Comparison of ENCODE assay signal across 8 mouse cellular contexts in the genomic region with DNA sequence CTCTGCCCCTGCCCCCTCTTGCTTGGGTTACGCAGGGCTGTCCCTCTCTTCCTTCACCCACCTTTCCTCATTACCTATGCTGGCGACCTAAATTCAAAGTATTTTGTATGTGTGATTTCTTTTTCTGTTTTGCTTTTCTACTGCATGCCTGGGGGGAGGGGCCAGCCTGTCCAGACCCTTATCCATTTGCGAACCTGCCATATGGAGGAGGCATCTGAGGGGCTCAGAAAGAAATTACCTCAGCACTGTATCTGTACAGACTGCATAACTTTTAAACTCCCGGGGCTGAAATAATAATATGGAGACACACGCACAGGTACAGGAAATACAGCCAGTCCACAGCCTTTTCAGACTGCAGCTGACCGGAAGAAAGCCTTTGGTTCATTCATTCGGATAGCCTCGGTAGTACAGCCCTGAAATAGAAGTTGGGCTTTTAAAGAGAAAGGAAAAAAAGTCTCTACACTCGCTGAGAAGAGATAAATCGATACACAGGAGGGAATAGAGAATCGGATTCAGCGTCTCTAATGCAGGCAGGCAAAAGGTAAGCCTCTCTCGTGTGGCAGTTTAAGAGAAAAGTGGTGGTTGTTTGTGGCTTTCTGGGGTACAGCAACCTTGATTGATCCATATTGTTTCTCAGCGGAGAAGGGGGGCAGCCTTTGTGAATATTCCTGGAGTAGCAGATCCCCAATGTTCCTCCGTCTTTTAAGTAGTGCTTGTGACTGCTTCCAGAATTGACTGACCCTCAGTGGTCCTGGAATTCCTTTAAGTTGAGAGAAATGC. TPM values are rescaled to one million over a fixed set of nuclear protein-coding genes. Genes with fewer than 3 reads are reported as not detected.
DNase-seq lines count a peak whose midpoint lies in the region; ATAC-seq and TF ChIP-seq lines count a peak whose summit lies in the region.

A gene (minus strand): TSS at position 273 of the 780 bp plus-strand sequence.

- no peak for ATAC-seq in liver, embryonic 13.5 days (ENCODE audit: low read depth)
- ATAC-seq in neural tube, embryonic 11.5 days (ENCODE audit: insufficient read depth, low FRiP score, low TSS enrichment): peak; percentile 36; the same call in 1 of the 2 replicates

- peak within 1 kb of the TSS; percentile 66 for H3K4me3 ChIP-seq in spleen, adult 2 months (ENCODE audit: extremely low read depth, insufficient read depth, insufficient read length)
- H3K4me3 ChIP-seq in heart, adult 2 months: peak within 1 kb of the TSS; percentile 62
- H3K4me3 ChIP-seq in liver, embryonic 13.5 days (replicated peaks): peak within 1 kb of the TSS; percentile 73
- peak within 1 kb of the TSS; percentile 68 for H3K4me3 ChIP-seq in neural tube, embryonic 11.5 days (ENCODE audit: low read depth, low read length)

- DNase-seq in spleen, adult 2 months (ENCODE audit: low read depth in 1 of 2, low spot score in 2 of 2): no peak
- DNase-seq in spleen, adult 12 weeks (ENCODE audit: low spot score): no peak
- DNase-seq in cerebellum, postnatal 10 days: peak; percentile 76 to 79
- DNase-seq in heart, adult 2 months: no peak
- peak; percentile 31 for DNase-seq in kidney, adult 18-20 months
- DNase-seq in liver, embryonic 13.5 days: no peak
- DNase-seq in neural tube, embryonic 11.5 days (ENCODE audit: low spot score): no peak
- no peak for DNase-seq in MN1 (ENCODE audit: low spot score)

- H3K36me3 ChIP-seq in spleen, adult 2 months (ENCODE audit: control insufficient read depth, insufficient read depth, low read length): no peaks in the 10 kb centered on the region
- H3K36me3 ChIP-seq in heart, adult 2 months (ENCODE audit: control insufficient read depth, insufficient read depth, low read length): no peaks in the 10 kb centered on the region
- H3K36me3 ChIP-seq in liver, embryonic 13.5 days: no peaks in the 10 kb centered on the region
- H3K36me3 ChIP-seq in neural tube, embryonic 11.5 days (ENCODE audit: control insufficient read depth, insufficient read depth, low read length): no peaks in the 10 kb centered on the region

- 11% methylated on average over 15 of the region's 15 CpGs for WGBS in spleen, adult 2 months
- WGBS in heart, adult 2 months: 10% methylated on average over 15 of the region's 15 CpGs
- 7% methylated on average over 15 of the region's 15 CpGs for WGBS in liver, embryonic 13.5 days (ENCODE audit: insufficient replicate concordance)
- 2% methylated on average over 15 of the region's 15 CpGs for whole genome bisulfite sequencing in neural tube, embryonic 11.5 days

- TF ChIP-seq EP300 in heart, adult 2 months (IDR thresholded peaks at IDR 0.05; ENCODE audit: insufficient read depth, low read depth, low read length): no peak

- peak within 1 kb of the TSS; percentile 93 for H3K4me2 ChIP-seq in liver, embryonic 13.5 days
- H3K4me2 ChIP-seq in neural tube, embryonic 11.5 days (ENCODE audit: low read depth): peak within 1 kb of the TSS; percentile 95

- intact Hi-C loops in heart, adult 2 months (cut with DNase I): loop anchor here (1.0 kb wide), 1 partner anchor 26 kb away; a partner anchor contains a TSS

- H3K4me1 ChIP-seq in spleen, adult 2 months (ENCODE audit: control insufficient read depth, insufficient read depth, insufficient read length): peaks cover 9% of the 10 kb centered on the region; the same call in 1 of the 2 replicates
- H3K4me1 ChIP-seq in heart, adult 2 months (ENCODE audit: control insufficient read depth, insufficient read depth, low read length): no peaks in the 10 kb centered on the region
- peaks cover 55% of the 10 kb centered on the region for H3K4me1 ChIP-seq in liver, embryonic 13.5 days (replicated peaks)
- peaks cover 46% of the 10 kb centered on the region for H3K4me1 ChIP-seq in neural tube, embryonic 11.5 days (ENCODE audit: control insufficient read depth, insufficient read depth, low read length)

- no peaks in the 10 kb centered on the region for H3K27me3 ChIP-seq in spleen, adult 2 months (ENCODE audit: control insufficient read depth, insufficient read depth, low read length)
- H3K27me3 ChIP-seq in heart, adult 2 months (ENCODE audit: control insufficient read depth, insufficient read depth, low read length): no peaks in the 10 kb centered on the region
- peaks cover 40% of the 10 kb centered on the region for H3K27me3 ChIP-seq in liver, embryonic 13.5 days
- H3K27me3 ChIP-seq in neural tube, embryonic 11.5 days (ENCODE audit: control insufficient read depth, insufficient read depth, low read length): no peaks in the 10 kb centered on the region

- TF ChIP-seq POLR2A in spleen, adult 2 months (IDR thresholded peaks at IDR 0.05; ENCODE audit: low read depth, low read length): no peak
- no peak for TF ChIP-seq POLR2A in heart, adult 2 months (IDR thresholded peaks at IDR 0.05; ENCODE audit: insufficient read depth, low read depth, low read length)

- H3K9me3 ChIP-seq in liver, embryonic 13.5 days (replicated peaks): no peaks in the 10 kb centered on the region
- H3K9me3 ChIP-seq in neural tube, embryonic 11.5 days (ENCODE audit: control insufficient read depth, low read length): no peaks in the 10 kb centered on the region

- H3K9ac ChIP-seq in heart, adult 2 months (ENCODE audit: low read depth, low read length): peak within 1 kb of the TSS; percentile 84
- peak within 1 kb of the TSS; percentile 75 for H3K9ac ChIP-seq in liver, embryonic 13.5 days
- H3K9ac ChIP-seq in neural tube, embryonic 11.5 days (ENCODE audit: low read length): peak within 1 kb of the TSS; percentile 78

- H3K27ac ChIP-seq in spleen, adult 2 months (ENCODE audit: insufficient read depth, low read length): peak within 1 kb of the TSS; percentile 86
- H3K27ac ChIP-seq in heart, adult 2 months: peak within 1 kb of the TSS; percentile 88
- H3K27ac ChIP-seq in liver, embryonic 13.5 days: peak within 1 kb of the TSS; percentile 69
- H3K27ac ChIP-seq in neural tube, embryonic 11.5 days (ENCODE audit: low read depth, low read length): peak within 1 kb of the TSS; percentile 78

- TF ChIP-seq CTCF in spleen, adult 2 months (IDR thresholded peaks at IDR 0.05; ENCODE audit: extremely low read depth, insufficient read depth, insufficient read length, insufficient replicate concordance): no peak
- no peak for TF ChIP-seq CTCF in heart, adult 2 months (IDR thresholded peaks at IDR 0.05)

- H3K79me2 ChIP-seq in heart, adult 2 months (replicated peaks; ENCODE audit: control insufficient read depth, insufficient read depth, low read length): no peaks in the 10 kb centered on the region

RNA-seq across cellular contexts. Expression of the gene that starts here (rescaled TPM):
- polyA plus RNA-seq in spleen, adult 2 months (2012; rRNA removed): 30.3 and 36.7 TPM in 2 replicates
- 10 to 100 TPM; 12.5 to 14.6 TPM for total RNA-seq in heart, adult 2 months (2021)
- polyA plus RNA-seq in heart, adult 2 months (2012; rRNA removed): 8.2 and 14.4 TPM in 2 replicates
- polyA plus RNA-seq in liver, embryonic 13.5 days (2015; fragmentation: Nextera tagmentation; extraction: Ambion mirVana): 21.3 and 23.6 TPM in 2 replicates
- 70.3 and 74.1 TPM in 2 replicates for polyA plus RNA-seq in neural tube, embryonic 11.5 days (2014; fragmentation: Nextera tagmentation; extraction: Ambion mirVana)

Comparison
In these comparisons a context has a peak if more than half of its experiments do, and no peak if none do; other contexts are left out.
1. DNase-seq: peak in cerebellum, postnatal 10 days (2 of 2) and kidney, adult 18-20 months (single experiment); none in spleen, adult 2 months (0 of 2), spleen, adult 12 weeks (single experiment), heart, adult 2 months (0 of 2), liver, embryonic 13.5 days (single experiment), neural tube, embryonic 11.5 days (single experiment) and MN1 (single experiment).
2. Peak in every context shown above with its lines, with median percentiles within 50 percentile points of each other: H3K27ac ChIP-seq, H3K4me3 ChIP-seq and H3K9ac ChIP-seq.